Mouse (Mus musculus) regulatory T cell (primary cell): ENCODE data around the gene Slit1.

ENCODE experiments used
- in situ Hi-C: fragments of 300-600 bp; cut with MboI, MseI; formaldehyde crosslinking; loops from one replicate; pipeline ENCODE4 v1.15.1; 2025; ENCODE audit warnings: high pct_unique_total_duplicates

The Slit1 gene

DNA sequence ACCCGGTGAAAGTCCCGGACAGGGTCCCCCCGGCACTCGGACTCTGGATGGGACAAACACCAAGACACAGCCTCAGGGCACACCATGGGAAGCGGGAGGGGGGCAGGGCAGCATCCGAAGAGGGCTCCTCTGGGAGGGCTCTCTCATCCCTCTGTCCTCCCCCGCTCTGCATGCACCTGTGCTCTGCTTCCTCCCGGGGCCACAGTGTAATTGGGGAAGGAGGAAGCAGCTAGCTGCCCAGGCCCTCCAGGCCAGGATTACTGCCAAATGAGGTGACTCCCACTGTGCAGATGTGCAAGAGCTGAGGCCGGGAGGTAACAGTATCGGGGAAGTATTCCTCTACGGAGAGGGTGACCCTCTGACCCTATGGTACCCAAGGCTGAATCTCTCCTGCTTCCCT, 142.8 kb downstream of the Slit1 start:
- in situ Hi-C loops: no loop called here

GRCm38 (mm10) chr19:41597170-41597894, 146.1 kb downstream of the Slit1 start:
- in situ Hi-C loops: no loop called here

- in situ Hi-C loops: no loop called here
Observed at GRCm38 (mm10) chr19:41591808-41592207, 151.7 kb downstream of the Slit1 start.

- in situ Hi-C loops: no loop called here
Observed at GRCm38 (mm10) chr19:41589681-41590080, 153.8 kb downstream of the Slit1 start.

GRCm38 (mm10) chr19:41589026-41589425, 154.4 kb downstream of the Slit1 start:
- in situ Hi-C loops: no loop called here

DNA sequence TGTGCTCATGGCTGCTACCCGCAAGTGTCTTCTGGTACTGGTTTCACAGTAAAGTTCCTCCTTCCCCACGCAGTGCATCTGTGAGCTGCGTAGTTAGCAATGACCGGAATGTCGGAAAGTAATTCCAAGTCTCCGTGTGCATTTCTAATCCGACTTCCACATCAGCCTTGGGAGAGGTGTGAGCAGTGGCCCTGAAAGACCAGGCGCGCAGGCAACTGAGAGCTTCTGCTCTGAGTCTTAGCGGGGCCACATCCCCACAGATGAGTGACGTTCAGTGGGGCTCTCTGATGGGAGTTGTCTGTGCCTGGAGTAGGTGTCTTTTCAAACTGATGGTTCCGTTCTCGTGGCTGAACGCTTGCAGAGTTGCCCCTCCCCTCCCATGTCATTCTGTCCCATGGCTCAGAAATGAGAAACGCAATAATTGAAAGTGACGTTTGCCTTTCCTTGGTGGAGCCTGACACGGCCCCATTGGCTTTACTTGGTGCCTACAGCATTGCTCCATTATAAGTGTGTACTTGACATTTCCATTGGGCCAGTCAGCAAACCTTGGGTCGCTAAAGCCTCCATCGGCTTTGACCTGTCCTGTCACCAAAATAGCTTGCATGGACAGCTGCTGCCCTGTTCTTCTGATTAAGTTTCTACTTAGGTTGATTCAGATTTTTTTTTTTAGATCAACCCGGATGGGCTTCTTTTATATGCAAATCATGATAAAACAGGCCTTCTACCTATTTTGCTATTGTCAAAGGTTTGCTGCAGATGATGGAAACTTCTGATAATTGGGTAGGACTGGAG, 155.8 kb downstream of the Slit1 start:
- in situ Hi-C loops: no loop called here

GRCm38 (mm10) chr19:41586752-41587151, 156.7 kb downstream of the Slit1 start:
- in situ Hi-C loops: no loop called here

GRCm38 (mm10) chr19:41582918-41583514, 160.4 kb downstream of the Slit1 start:
- in situ Hi-C loops: no loop called here

GRCm38 (mm10) chr19:41581706-41582420, 161.6 kb downstream of the Slit1 start, which contains the start of gene Gm340:
Gm340 (plus strand) TSS chr19:41582370.
- in situ Hi-C loops: no loop called here

DNA sequence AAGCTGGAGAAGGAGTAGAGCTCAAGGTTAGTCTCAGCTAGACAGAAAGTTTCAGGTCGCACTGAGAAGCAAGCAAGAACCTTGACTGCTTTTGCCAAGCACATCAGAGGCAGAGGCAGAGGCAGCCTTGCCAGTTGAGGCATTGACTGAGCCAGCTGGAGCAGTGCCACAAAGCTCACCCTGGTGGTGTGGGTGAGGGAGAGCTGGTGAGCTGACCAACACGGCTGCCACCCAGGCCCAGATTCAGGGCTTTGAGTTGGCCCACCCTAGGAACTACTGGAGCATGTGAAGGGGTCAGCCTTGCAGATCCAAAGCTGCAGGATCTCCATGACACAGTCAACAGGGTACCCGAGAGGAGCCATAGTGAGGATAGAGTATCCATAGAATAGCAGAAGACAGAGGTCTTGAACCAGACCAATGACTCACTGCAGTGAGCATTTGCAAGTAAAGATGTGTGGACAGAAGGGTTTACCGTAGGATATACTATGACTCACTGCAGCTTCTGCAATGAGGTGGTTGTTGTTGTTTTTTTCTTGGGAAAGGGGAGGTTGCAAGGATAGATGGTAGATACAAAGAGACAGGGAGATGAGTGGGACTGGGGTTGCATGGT, 164.0 kb downstream of the Slit1 start:
- in situ Hi-C loops: no loop called here

GRCm38 (mm10) chr19:41577576-41577975, 165.9 kb downstream of the Slit1 start:
- in situ Hi-C loops: no loop called here

DNA sequence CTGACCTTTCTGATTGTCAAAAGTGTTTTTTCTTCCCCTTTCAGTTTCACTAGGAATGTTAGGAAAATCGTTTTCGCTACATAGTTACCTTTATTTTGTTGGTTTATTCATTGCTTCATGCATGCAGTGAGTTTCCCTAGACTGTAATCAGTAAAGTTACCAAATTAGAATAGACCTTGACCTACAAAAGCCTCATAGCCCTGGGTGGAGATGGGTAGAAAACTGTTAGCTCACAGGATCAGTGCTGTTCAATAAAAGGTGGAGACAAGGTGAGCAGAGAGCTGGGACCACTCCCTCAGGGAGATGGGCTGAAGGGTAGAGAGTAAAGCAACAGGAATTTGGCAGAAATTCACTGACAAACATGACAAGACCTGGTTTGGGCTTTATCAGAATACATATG, 169.8 kb downstream of the Slit1 start:
- in situ Hi-C loops: no loop called here

GRCm38 (mm10) chr19:41568791-41569190, 174.7 kb downstream of the Slit1 start:
- in situ Hi-C loops: no loop called here

- in situ Hi-C loops: no loop called here
Observed at GRCm38 (mm10) chr19:41560856-41561255, 182.6 kb downstream of the Slit1 start.

GRCm38 (mm10) chr19:41558891-41559486, 184.5 kb downstream of the Slit1 start:
- in situ Hi-C loops: no loop called here

DNA sequence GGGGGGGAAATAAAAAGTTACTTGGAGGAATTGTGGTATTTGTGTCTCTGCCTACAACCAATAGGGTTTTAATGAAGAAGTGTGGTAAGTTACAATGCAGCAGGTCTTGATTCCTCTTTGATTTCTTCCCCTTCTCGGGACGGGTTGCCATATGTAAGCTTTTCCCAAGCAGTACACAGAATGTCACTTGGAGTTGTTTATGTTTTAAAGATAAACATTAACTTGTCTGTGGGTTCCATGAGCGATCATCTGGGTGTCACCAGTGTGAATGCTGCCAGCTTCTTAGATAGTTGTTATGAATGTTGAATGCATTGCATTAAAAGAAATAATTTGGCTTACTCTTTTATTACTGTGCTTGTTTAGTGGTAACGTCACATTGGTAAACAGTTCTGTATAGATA, 186.0 kb downstream of the Slit1 start:
- in situ Hi-C loops: no loop called here

- in situ Hi-C loops: no loop called here
Observed at GRCm38 (mm10) chr19:41556981-41557380, 186.5 kb downstream of the Slit1 start.
